Mouse (Mus musculus) adrenal gland (tissue): ENCODE data around the gene Polr2e.

Experiments used
- intact Hi-C: fragments of 180-260 bp; cut with DNase I; formaldehyde crosslinking; loops from one replicate; pipeline ENCODE4 v1.15.1; 2025
- long read RNA-seq, 2 experiments: library from polyadenylated mRNA; unstranded; transcript quantifications; one replicate each; pipeline ENCODE4 v2.0.0; 2020; ENCODE audit warnings: borderline replicate concordance in 1 of 2; ENCODE audit not compliant: insufficient replicate concordance in 1 of 2

Gene Polr2e
- long read RNA-seq, experiment 1, transcript Polr2e-201 (7 exons, 1,148 nt) = major isoform, 108 of 114 reads
- long read RNA-seq, experiment 1, partial matches to known transcripts = 2 of 114 reads
- long read RNA-seq, experiment 1, other reads (novel, unspliced or antisense) = 3 of 114 reads
- long read RNA-seq, experiment 2, transcript Polr2e-201 (7 exons, 1,148 nt) = major isoform, 162 of 167 reads
- long read RNA-seq, experiment 2, partial matches to known transcripts = 1 of 167 reads
- long read RNA-seq, experiment 2, other reads (novel, unspliced or antisense) = 1 of 167 reads

DNA sequence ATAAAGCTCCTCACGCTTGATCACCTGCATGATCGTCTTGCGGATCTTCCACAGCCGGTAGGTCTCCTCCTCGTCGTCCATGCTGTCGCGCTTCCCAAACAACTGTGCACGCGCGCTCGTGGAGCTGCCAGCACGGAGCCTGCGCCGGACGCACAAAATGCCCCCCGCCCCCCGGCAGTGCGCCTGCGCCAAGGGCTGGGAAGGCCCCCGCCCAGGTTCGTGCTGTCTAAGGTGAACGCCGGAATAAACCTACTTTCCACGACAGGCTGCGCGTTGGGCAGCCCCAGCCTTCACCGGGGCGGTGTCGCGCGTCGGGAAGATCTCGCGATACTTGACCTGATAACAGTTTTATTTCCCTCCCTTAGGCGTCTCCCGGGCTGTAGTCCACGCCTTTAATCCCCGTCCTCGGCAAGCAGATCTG is at the start of gene Polr2e:
Gene Polr2e, minus strand, starts transcription at position 237 of the 421 bp plus-strand sequence.
- intact Hi-C loops = loop anchor here (5.0 kb wide), 1 partner anchor 73 kb away; no protein-coding TSS in a partner anchor

DNA sequence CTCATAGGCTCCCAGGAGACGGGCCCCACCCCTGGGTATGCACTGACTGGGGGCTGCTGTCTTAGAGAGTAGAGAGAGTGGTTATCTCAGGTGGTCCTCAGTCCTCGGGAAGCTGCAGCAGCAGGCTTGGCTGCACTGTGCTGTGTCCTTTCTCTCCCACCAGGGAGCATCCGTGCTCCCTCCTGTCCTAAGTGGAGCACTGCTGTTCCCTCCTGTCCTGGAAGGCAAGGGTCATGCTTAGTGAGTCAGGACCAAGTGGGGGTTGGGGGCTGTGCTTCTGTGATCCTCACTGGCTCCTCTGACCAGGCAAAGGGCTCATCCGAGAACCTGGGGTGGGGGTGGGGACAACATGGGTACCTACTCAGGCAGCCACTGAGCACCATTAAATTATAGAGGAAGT is 49.6 kb upstream of the Polr2e start:
- intact Hi-C loops = no loop called here

DNA sequence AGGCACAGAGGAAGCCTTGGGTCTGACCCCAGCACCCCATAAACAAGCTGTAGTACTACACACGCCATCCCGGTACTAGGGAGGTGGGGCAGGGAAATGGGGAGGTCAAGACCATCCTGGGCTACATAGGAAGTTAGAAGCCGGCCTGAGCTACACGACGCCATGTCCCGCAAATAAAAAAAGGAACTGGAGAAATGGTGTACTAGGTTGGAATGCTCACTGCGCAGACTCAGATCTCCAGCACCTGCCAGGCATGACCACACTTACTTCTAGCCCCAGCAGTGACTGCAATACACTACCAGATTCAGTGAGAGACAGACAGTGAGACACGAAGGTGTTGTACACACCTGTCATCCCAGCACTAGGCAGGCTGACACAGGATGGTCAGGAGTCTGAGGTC is 47.9 kb upstream of the Polr2e start:
- intact Hi-C loops = no loop called here

DNA sequence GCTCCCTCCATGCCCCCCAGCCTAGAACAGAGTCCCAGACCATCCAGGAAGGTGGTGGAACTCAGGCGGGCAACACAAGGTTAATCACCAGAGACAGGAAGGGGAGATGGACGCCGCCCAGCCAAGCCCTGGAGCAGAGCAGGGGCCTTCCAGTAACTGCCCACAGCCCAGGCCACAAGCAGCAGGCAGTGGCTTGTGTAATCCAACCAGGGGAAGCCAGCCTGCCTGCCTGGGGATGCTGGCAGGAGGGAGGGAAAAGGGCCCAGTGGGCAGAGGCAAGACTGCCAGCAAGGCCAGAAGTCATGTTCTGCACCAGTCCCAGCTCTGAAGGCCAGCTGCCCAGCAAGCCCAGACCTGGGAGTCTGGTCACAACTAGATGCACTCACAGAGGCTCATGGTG is 47.3 kb upstream of the Polr2e start:
- intact Hi-C loops = no loop called here

DNA sequence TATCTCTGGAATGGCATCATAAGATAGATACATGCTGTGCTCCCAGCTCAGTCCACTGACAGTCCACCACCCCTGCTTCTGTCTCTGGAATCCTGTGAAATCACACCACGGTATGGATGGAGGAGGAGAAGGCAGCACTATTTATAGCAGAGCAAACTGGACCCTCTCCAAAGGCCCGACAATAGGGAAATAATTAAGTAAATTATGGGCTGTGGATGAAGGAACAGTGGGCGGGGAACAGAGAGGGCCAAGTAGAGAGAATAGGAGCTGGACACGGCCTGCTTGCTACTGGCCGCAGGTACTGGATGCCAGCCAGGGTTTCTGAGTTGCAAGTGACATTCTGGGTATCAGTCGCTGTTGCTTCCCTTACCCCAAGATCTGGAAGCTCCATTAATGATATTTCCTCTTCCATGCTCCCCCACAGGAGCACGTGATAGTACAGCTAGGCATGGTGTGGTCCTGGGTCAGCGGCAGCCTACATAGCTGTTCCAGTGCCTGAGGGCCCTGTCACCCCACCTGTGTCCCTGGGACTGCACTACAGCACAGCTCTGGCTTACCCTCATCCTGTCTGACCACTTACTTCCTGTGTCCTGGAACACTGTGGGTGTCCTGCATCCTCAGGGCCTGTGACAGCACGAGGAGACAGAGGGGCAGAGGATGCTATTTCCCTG is 45.4 kb upstream of the Polr2e start:
- intact Hi-C loops = no loop called here

DNA sequence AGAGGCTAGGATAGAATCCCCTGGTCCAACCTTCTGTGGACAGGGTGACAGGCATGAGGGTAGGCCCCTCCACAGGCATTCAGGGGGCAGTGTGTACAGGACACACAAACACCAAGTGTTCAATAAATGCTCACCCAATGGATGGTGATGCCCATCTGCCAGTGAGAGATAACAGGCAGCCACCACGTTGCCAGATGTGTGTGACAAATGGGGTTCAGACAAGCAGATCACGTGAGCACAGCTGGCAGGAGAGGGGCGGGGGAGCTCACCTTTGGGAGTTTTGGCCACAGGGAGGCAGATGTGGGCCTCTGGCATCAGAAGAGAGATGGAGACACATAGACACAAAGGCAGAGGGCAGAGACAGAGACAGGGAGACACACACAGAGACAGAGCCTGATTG is 41.5 kb upstream of the Polr2e start:
- intact Hi-C loops = no loop called here

DNA sequence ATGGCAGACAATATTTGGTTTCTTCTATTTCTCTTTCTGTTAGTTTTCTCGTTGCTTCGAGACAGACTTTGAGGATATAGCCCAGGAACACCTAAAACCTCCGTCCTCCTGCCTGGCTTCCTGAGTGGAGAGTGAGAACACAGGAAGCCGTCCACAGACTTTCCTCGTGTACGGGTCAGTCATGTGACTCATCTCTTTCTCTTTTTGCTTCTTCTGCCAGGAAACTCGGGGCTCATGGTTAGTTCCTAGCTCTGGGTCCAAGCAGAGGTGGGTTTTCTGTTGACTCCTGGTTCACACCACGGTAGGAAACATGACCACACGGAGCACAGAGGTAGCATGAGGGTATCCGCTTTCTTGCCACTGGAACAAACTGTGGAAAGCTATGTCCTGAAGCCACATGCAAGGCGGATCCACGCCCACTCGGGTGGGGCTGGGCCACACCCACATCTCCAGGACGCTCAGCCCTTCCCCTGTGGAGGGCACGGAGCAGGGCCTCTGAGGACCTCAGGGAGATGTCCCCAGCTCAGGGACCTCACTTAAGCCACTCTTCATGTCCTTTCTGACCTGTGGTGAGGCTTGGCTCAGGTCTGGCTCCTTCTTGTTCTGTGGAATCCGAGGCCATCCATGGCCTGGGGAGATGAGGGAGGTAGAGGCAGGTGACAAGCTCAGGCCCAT is 40.9 kb upstream of the Polr2e start:
- intact Hi-C loops = no loop called here

DNA sequence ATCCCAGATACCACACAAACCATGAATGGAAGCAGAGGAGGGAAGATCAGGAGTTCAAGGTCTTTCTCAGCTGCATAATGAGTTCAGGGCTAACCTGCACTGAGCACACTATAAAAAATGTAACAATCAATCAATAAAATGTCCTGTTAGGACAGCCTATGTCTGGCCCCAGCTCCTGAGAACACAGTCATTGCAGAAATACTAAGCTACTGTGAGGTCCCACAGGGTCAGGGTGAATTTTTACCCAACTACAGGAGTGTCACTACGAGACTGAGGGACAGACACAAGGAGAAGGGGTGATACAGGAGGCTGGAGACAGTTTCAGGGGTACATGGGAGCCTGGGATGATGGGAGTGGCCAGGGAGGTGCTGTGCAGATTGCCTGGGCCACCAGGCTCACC is 38.8 kb upstream of the Polr2e start:
- intact Hi-C loops = loop anchor here (5.0 kb wide), 1 partner anchor 34 kb away; no protein-coding TSS in a partner anchor

DNA sequence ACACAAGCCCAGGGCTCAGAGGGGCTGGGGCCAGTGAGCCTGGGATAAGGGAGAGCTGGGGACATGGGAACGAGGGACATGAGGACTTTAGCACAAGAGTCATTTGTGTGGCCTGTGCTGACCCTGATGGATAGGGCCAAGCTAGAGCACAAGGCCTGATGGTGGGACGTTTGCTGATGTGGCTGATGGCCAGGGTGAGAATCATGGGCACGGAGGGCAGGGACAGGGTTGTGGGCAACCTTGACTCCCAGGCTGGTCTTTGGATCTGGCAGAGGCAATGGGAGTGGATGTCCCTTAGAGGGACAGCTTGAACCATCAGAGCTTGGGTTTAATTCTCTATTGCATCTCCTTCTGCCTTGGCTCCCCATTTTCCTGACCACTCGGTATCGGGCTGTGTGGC is 37.7 kb upstream of the Polr2e start:
- intact Hi-C loops = loop anchor here (5.0 kb wide), 1 partner anchor 35 kb away; no protein-coding TSS in a partner anchor

DNA sequence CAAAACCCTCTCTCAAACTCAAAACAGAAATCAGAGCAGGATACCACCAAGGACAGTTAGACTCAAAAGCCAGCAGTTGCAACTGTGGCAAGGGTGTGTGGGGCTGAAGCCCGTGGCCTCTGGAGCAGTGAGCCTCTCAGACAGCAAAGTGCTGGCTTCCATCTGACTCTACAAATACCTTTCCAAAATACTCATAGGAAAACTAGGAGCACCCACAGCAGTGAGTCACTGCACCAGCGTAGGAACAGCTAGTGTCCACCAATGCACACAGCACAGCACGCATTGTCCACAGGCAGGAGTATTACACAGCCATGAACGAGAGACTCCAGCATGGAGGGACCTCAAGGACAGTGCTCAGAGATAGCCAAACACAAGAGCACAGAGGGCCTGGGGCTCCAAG is 36.8 kb upstream of the Polr2e start:
- intact Hi-C loops = loop anchor here (5.0 kb wide), 1 partner anchor 36 kb away; no protein-coding TSS in a partner anchor

DNA sequence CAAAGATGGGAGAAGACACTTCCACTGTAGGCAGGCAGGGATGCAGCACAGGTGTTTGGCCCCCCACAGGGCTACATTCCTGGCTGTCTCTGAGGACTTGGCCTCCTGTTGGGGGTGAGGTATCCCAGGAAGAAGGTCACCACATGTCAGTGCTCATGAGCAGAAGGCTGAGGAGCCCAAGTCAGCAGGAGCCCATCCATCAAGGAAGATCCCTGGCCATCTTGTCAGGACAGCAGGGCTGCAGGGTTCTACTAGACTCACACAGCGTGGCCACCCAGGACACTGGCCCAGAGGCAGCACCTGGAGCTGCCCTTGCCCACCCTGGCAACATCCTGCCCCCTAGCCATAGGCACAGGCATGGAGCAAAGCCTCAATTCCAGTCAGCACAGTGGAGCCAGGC is 36.3 kb upstream of the Polr2e start:
- intact Hi-C loops = loop anchor here (5.0 kb wide), 1 partner anchor 36 kb away; no protein-coding TSS in a partner anchor

DNA sequence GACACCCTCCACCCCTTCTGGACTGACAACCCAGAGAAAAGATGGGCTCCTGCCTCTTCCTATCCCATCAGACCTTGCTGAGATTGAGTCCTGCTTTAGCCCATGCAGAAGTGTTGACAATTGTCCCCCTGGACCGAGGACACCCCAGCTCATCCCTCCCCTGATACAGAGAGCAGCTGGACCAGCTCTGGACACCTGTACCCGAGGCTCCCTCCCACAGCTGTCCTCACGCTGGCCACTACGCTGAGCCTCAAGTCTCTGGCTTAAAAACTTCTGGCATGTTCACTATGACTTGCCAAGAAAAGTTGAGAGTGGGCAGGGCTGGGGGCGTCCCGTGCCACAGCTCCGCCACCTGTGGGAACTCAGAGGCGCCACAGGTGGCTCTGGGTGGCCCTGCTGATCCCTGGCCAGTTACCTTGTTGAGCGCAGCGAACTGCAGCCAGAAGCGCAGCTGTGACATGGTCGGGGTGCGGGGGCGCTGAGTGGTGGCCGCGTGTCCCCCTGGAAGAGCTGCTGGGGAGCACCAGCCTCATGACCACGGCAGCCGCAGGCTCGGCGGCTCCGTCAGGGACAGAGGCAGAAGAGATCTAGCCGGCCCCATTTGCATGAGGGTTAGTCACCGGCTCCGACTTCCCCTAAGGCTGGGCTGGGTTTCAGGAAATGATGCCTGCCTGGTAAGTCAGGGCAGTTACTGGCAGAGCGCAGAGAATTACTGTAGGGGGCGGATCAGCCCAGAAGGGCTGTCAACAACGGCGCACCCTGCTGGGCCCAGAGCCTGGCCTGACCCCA is 35.4 kb upstream of the Polr2e start:
- intact Hi-C loops = loop anchor here (5.0 kb wide), 1 partner anchor 37 kb away; no protein-coding TSS in a partner anchor

DNA sequence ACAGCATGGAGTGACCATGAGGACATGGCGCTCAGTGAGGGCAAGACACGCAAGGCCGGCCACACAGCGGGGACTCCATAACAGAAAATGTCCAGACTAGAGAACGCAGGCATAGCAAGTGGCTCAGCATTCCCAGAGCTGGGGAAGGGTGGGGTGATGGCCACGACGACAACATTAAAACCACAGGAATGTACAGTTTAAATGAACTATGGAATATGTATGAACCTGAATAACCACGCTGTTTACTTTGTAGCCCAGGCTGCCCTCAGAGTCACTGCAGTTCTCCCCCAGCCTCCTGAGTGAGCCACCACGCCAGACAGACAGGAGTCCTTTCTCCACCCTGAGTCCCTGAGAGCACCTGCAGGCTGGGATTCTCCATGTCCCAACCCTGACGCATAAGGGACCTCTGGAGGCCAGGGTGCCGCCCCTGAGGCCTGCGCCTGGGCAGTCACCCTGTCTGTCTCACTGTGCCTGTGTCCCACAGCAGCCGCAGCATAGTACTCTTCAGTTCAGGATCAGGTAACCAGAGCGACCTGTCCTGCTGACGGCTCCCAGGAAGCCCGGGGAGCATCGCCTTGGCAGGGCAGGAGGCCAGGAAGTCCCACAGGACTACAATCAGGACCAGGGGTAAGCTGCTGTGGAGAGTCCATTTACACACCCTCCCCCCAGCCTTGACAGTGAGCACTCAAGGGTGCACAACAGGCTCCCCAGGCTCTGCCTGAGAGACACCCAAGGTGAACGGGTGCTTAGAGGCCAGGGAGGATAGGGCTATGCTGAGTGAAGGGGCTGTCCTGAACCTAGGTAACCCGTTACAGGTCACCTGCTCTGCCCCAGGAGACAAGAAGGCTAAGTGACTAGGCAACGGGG is 33.3 kb upstream of the Polr2e start:
- intact Hi-C loops = no loop called here

DNA sequence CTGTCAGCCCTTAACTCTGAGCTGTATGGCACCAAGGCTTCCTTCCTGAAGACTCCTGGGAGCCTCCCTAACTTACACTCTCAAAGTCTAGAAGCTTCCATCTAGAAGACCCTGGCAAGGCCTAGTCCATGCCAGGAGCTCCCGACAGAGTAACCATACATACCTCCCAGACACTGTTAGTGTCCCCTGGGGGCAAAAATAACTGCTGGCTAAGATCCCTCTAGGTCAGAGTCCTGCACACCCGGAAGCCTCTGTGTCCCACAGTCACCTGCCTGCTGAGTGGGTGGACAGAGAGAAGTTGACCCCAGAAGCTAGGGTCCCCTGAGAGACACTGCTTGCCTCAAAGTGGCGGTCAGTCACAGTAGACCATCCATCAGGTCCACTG is 31.9 kb upstream of the Polr2e start:
- intact Hi-C loops = no loop called here

DNA sequence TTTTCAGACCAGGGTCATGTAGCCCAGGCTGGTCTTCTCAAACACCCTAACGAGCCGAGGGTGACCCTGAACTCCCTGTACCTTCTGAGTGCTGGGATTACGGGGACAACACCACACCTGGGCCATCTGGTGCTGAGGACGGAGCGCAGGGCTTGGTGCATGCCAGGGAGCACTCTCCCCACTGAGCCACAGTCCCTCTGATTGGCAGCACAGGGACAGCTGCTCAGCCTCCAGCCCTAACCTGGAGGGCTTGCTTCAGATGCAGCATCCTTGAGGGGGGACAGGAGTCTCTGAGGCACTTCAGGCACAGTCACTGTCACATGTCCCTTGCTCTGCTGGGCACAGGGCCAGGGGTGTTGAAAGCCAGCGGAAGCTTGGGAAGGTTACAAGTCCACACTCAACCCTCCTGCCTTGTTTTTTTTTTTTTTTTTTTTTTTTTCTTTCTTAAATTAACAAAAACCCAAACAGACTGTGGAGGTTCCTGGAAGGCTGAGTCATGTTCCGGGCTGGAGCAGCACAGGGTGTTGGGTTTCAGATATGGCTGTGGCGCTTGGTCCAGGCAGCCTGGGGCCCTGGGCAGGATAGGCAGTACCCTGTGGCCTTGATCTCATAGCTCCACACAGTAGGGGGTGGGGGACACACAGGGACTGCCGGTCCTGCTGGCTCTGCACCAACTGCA is 31.4 kb upstream of the Polr2e start:
- intact Hi-C loops = no loop called here

DNA sequence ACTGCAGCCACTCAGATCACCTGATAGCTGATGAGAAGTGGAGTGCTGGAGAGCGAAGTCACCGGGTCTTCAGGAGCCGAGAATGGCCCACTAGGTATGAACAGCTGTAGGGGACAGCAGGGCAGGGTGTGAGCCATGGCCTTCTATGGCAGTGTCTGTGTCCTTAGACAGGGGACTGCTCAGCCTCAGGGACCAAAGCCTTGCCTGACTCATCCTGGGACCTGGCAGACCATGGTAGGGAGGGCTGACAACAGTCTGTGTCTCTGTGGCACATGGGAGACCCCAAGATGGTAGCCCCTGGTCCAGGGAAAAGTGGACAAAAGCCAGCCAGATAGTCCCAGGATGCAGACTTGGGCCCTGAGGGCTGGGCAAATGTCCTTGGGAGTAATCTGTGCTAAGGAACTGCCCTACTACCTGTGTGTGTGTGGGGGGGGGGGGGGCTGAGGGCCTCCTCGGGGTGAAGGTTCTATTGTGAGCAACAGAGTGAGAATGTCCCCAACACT is 30.4 kb upstream of the Polr2e start:
- intact Hi-C loops = no loop called here

DNA sequence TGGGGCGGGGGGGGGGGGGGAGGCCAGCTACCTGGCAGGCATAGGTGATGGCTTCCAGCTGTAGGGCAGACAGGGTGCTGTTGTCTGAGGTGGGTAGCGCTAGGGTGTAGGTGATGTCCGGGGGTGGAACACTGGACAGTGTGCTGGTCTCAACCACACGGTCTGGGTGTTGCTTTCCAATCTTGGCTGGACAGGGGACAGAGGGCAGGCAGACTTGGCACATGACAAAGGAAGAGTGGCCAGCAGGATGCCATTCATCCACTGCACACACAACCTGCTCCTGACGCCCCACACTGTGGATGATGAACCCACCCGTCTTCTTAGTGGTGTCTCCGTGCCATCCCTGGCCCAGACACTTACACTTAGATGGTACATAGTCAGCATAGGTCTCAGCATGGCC is 29.7 kb upstream of the Polr2e start:
- intact Hi-C loops = no loop called here

DNA sequence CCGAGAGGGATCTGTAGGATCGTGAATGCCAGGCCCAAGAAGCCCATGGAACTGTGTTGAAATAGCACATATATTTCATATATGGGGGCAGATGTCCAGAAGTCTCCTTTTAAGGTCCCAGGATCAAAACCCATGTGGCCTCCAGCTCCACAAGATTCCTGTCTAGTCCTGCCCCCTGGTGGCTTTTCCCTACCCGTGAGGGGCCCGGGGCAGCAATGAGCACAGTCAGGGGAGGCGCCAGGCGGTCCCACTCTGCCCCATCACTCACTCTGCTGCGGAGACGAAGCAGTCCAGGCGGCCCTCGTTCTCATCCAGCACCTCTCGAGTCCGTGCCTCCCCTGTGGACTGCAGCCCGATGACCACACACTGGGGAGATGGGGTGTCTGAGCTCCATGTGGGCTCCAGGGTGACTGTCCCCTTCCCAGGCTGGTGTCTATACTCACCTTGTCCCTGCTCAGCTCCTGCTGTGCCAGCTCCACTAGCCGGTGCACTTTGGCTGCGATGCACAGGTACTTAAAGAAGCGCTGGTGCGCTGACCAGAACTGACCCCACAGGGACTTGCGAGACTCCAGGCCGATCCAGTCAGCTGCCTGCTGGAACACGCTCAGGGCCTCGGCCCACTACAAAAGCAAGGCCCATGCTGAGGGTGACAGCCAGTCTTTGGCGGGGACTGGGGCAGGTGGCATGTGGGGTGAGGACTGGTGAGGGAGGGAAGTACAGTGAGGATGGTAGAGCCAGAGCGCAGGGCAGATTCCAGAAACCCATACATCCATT is 24.5 kb upstream of the Polr2e start:
- intact Hi-C loops = no loop called here

DNA sequence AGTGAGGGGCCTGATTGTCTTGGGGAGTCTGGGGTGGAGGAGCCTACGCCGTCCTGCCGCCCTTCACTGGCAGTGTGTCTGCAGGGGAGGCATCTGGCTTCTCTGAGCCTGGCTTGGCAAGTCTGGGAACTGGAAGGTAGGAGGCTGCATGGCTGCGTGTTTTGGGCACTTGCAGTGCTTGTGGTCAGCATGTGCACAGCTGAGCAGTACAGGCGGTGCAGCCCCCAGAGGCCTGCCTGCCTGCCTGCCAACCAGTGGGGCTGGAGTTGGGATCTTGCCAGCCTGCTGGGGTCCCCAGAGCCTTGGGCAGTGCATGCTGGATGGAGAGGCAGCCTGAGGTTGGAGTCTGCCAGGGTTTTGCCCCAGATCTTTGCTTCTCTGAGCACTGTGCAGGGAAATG is 23.5 kb upstream of the Polr2e start:
- intact Hi-C loops = no loop called here
